Mouse (Mus musculus): ENCODE measurements around the gene Prkce. TPM values are rescaled to one million over a fixed set of nuclear protein-coding genes. Genes with fewer than 3 reads are reported as not detected.

Prkce gene
- polyA plus RNA-seq, 1 experiment from 2014 or later, result 3.1 TPM

- H3K4me1 ChIP-seq, result peaks cover 1% of the 10 kb centered on the region; the same call in 1 of the 2 replicates
- no peaks in the 10 kb centered on the region for H3K9me3 ChIP-seq
- no peak overlapping the region for H3K4me3 ChIP-seq
- H3K27me3 ChIP-seq (ENCODE audit: poor library complexity, severe bottlenecking), result no peaks in the 10 kb centered on the region
- DNase-seq (ENCODE audit: extremely low spot score, low spot score), result no peak
- H3K36me3 ChIP-seq (replicated peaks), result no peaks in the 10 kb centered on the region
- H3K27ac ChIP-seq, result no peak overlapping the region
- 92% methylated on average over 7 of the region's 7 CpGs for WGBS
Measured at GRCm38 (mm10) chr17:86518604-86519003, 351.0 kb downstream of the Prkce start.

- DNase-seq (ENCODE audit: extremely low spot score, low spot score), result no peak
- H3K27ac ChIP-seq, result no peak overlapping the region
- H3K9me3 ChIP-seq, result no peaks in the 10 kb centered on the region
- WGBS, result 91% methylated on average over 11 of the region's 11 CpGs
- no peaks in the 10 kb centered on the region for H3K36me3 ChIP-seq (replicated peaks)
- no peaks in the 10 kb centered on the region for H3K27me3 ChIP-seq (ENCODE audit: poor library complexity, severe bottlenecking)
- H3K4me3 ChIP-seq, result no peak overlapping the region
- H3K4me1 ChIP-seq, result no peaks in the 10 kb centered on the region
Measured at GRCm38 (mm10) chr17:86521252-86521651, 353.7 kb downstream of the Prkce start.

GRCm38 (mm10) chr17:86522649-86523048 is 355.1 kb downstream of the Prkce start:
- H3K4me3 ChIP-seq, result no peak overlapping the region
- no peaks in the 10 kb centered on the region for H3K9me3 ChIP-seq
- H3K4me1 ChIP-seq, result no peaks in the 10 kb centered on the region
- no peak overlapping the region for H3K27ac ChIP-seq
- no peaks in the 10 kb centered on the region for H3K27me3 ChIP-seq (ENCODE audit: poor library complexity, severe bottlenecking)
- no peaks in the 10 kb centered on the region for H3K36me3 ChIP-seq (replicated peaks)
- 97% methylated on average over 5 of the region's 5 CpGs for WGBS
- DNase-seq (ENCODE audit: extremely low spot score, low spot score), result no peak

- 79% methylated on average over 3 of the region's 3 CpGs for WGBS
- Histone ChIP-seq H3K4me3 (no peak overlapping the region), H3K4me1 (no peaks in the 10 kb centered on the region), H3K9me3 (no peaks in the 10 kb centered on the region), H3K27me3 (ENCODE audit: poor library complexity, severe bottlenecking) (no peaks in the 10 kb centered on the region), H3K27ac (no peak overlapping the region), H3K36me3 (replicated peaks) (no peaks in the 10 kb centered on the region)
- no peak for DNase-seq (ENCODE audit: extremely low spot score, low spot score)
Measured at GRCm38 (mm10) chr17:86523374-86523773, 355.8 kb downstream of the Prkce start.

GRCm38 (mm10) chr17:86523843-86524242 is 356.3 kb downstream of the Prkce start:
- no peaks in the 10 kb centered on the region for H3K9me3 ChIP-seq
- no peak for DNase-seq (ENCODE audit: extremely low spot score, low spot score)
- no peaks in the 10 kb centered on the region for H3K27me3 ChIP-seq (ENCODE audit: poor library complexity, severe bottlenecking)
- H3K36me3 ChIP-seq (replicated peaks), result no peaks in the 10 kb centered on the region
- H3K4me1 ChIP-seq, result no peaks in the 10 kb centered on the region
- no peak overlapping the region for H3K27ac ChIP-seq
- WGBS, result 93% methylated on average over 10 of the region's 10 CpGs
- no peak overlapping the region for H3K4me3 ChIP-seq

- DNase-seq (ENCODE audit: extremely low spot score, low spot score), result no peak
- 97% methylated on average over 2 of the region's 2 CpGs for WGBS
- no peaks in the 10 kb centered on the region for H3K36me3 ChIP-seq (replicated peaks)
- H3K9me3 ChIP-seq, result no peaks in the 10 kb centered on the region
- H3K27ac ChIP-seq, result no peak overlapping the region
- peaks cover 2% of the 10 kb centered on the region; the same call in 1 of the 2 replicates for H3K4me1 ChIP-seq
- H3K27me3 ChIP-seq (ENCODE audit: poor library complexity, severe bottlenecking), result no peaks in the 10 kb centered on the region
- H3K4me3 ChIP-seq, result no peak overlapping the region
Measured at GRCm38 (mm10) chr17:86525075-86525474, 357.5 kb downstream of the Prkce start.

- 88% methylated on average over 7 of the region's 7 CpGs for WGBS
- DNase-seq (ENCODE audit: extremely low spot score, low spot score), result no peak
- Histone ChIP-seq H3K27ac (no peak overlapping the region), H3K4me1 (peaks cover 5% of the 10 kb centered on the region; the same call in 1 of the 2 replicates), H3K9me3 (no peaks in the 10 kb centered on the region), H3K36me3 (replicated peaks) (no peaks in the 10 kb centered on the region), H3K4me3 (no peak overlapping the region), H3K27me3 (ENCODE audit: poor library complexity, severe bottlenecking) (no peaks in the 10 kb centered on the region)
Measured at GRCm38 (mm10) chr17:86526016-86526415, 358.4 kb downstream of the Prkce start.

- H3K4me1 ChIP-seq, result peaks cover 6% of the 10 kb centered on the region
Measured at GRCm38 (mm10) chr17:86527298-86527697, 359.7 kb downstream of the Prkce start.

GRCm38 (mm10) chr17:86529003-86529402 is 361.4 kb downstream of the Prkce start:
- Histone ChIP-seq H3K9me3 (no peaks in the 10 kb centered on the region), H3K27me3 (ENCODE audit: poor library complexity, severe bottlenecking) (no peaks in the 10 kb centered on the region), H3K36me3 (replicated peaks) (no peaks in the 10 kb centered on the region), H3K4me3 (no peak overlapping the region), H3K27ac (no peak overlapping the region), H3K4me1 (peaks cover 16% of the 10 kb centered on the region)
- WGBS, result 86% methylated on average over 10 of the region's 10 CpGs
- no peak for DNase-seq (ENCODE audit: extremely low spot score, low spot score)

More at GRCm38 (mm10) chr17:86527298-86527697, 359.7 kb downstream of the Prkce start:
- no peak overlapping the region for H3K27ac ChIP-seq
- no peaks in the 10 kb centered on the region for H3K9me3 ChIP-seq
- WGBS, result 93% methylated on average over 5 of the region's 5 CpGs
- no peak overlapping the region for H3K4me3 ChIP-seq
- DNase-seq (ENCODE audit: extremely low spot score, low spot score), result no peak
- no peaks in the 10 kb centered on the region for H3K36me3 ChIP-seq (replicated peaks)
- H3K27me3 ChIP-seq (ENCODE audit: poor library complexity, severe bottlenecking), result no peaks in the 10 kb centered on the region

- Histone ChIP-seq H3K9me3 (no peaks in the 10 kb centered on the region), H3K4me3 (no peak overlapping the region), H3K36me3 (replicated peaks) (no peaks in the 10 kb centered on the region), H3K27me3 (ENCODE audit: poor library complexity, severe bottlenecking) (no peaks in the 10 kb centered on the region), H3K27ac (no peak overlapping the region), H3K4me1 (peaks cover 16% of the 10 kb centered on the region)
- DNase-seq (ENCODE audit: extremely low spot score, low spot score), result no peak
- 91% methylated on average over 4 of the region's 4 CpGs for WGBS
Measured at GRCm38 (mm10) chr17:86529411-86529810, 361.8 kb downstream of the Prkce start.

- H3K27me3 ChIP-seq (ENCODE audit: poor library complexity, severe bottlenecking), result no peaks in the 10 kb centered on the region
- H3K27ac ChIP-seq, result no peak overlapping the region
- peaks cover 19% of the 10 kb centered on the region for H3K4me1 ChIP-seq
- 91% methylated on average over 6 of the region's 6 CpGs for WGBS
- H3K36me3 ChIP-seq (replicated peaks), result no peaks in the 10 kb centered on the region
- H3K4me3 ChIP-seq, result no peak overlapping the region
- DNase-seq (ENCODE audit: extremely low spot score, low spot score), result no peak
- no peaks in the 10 kb centered on the region for H3K9me3 ChIP-seq
Measured at GRCm38 (mm10) chr17:86531231-86531630, 363.6 kb downstream of the Prkce start.

GRCm38 (mm10) chr17:86532783-86533548 is 365.4 kb downstream of the Prkce start:
- no peaks in the 10 kb centered on the region for H3K27me3 ChIP-seq (ENCODE audit: poor library complexity, severe bottlenecking)
- 82% methylated on average over 17 of the region's 17 CpGs for WGBS
- peaks cover 31% of the 10 kb centered on the region for H3K4me1 ChIP-seq
- H3K9me3 ChIP-seq, result no peaks in the 10 kb centered on the region
- H3K27ac ChIP-seq, result no peak overlapping the region
- H3K36me3 ChIP-seq (replicated peaks), result no peaks in the 10 kb centered on the region
- H3K4me3 ChIP-seq, result no peak overlapping the region
- no peak for DNase-seq (ENCODE audit: extremely low spot score, low spot score)

GRCm38 (mm10) chr17:86533549-86533851 is 365.9 kb downstream of the Prkce start:
- H3K27ac ChIP-seq, result no peak overlapping the region
- WGBS, result 89% methylated on average over 11 of the region's 11 CpGs

More at GRCm38 (mm10) chr17:86533549-86533851, 365.9 kb downstream of the Prkce start:
- peaks cover 34% of the 10 kb centered on the region for H3K4me1 ChIP-seq
- H3K9me3 ChIP-seq, result no peaks in the 10 kb centered on the region
- no peak overlapping the region for H3K4me3 ChIP-seq
- no peaks in the 10 kb centered on the region for H3K27me3 ChIP-seq (ENCODE audit: poor library complexity, severe bottlenecking)
- no peak for DNase-seq (ENCODE audit: extremely low spot score, low spot score)
- no peaks in the 10 kb centered on the region for H3K36me3 ChIP-seq (replicated peaks)
